Comparison of ENCODE assay signal across 15 mouse cellular contexts in the genomic region with DNA sequence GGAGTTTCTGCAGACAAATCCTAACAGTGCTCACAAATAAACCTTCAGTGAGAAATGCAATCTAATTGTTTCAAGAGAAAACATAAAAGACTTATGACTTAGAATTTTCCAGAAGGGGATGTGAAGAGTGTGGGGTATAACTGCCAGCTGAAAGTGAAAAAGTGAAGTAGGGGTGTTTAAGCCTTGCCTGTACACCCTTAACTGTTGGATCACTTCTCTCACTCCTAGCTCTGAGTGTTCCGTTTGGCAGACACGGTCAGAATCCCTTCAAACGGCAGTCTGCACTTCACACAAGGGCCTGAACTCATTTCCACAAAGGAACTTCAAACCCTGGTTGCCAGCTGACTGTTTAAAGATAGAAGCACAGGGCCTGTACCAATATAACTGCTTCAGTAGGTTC.
DNase-seq lines count a peak whose midpoint lies in the region; ATAC-seq and TF ChIP-seq lines count a peak whose summit lies in the region.
"Had no signal": no experiment of that assay in that cellular context is flagged by ENCODE, and none has a peak within 500 bp of the region (broad histone marks: within the 10 kb centered on the region; RNA-seq: fewer than 3 reads in every experiment).

No protein-coding gene starts in this region.

- peak overlapping the region; percentile 71 for H3K27ac ChIP-seq in kidney, adult 2 months (ENCODE audit: insufficient read depth, low read depth, low read length)
- no peak overlapping the region for H3K27ac ChIP-seq in lung, postnatal 0 days (ENCODE audit: low read length)
- H3K27ac ChIP-seq: forebrain, embryonic 12.5 days; liver, embryonic 13.5 days had no signal

- H3K36me3 ChIP-seq in kidney, adult 2 months (ENCODE audit: control insufficient read depth, insufficient read depth, low read length): no peaks in the 10 kb centered on the region
- no peaks in the 10 kb centered on the region for H3K36me3 ChIP-seq in lung, postnatal 0 days (ENCODE audit: insufficient read depth, low read length)
- H3K36me3 ChIP-seq: forebrain, embryonic 12.5 days; liver, embryonic 13.5 days had no signal

- TF ChIP-seq POLR2A in kidney, adult 2 months (IDR thresholded peaks at IDR 0.05; ENCODE audit: low read depth, low read length): no peak

- ATAC-seq in lung, postnatal 0 days: peak; percentile 40
- ATAC-seq in megakaryocyte progenitor cell, adult 5-6 weeks (replicated peaks; ENCODE audit: poor library complexity): peak; percentile 50; the same call in 1 of the 2 replicates
- ATAC-seq: hindbrain, embryonic 16.5 days had no signal

- H3K9ac ChIP-seq in lung, postnatal 0 days (replicated peaks; ENCODE audit: low read depth): no peak overlapping the region
- H3K9ac ChIP-seq: forebrain, embryonic 12.5 days; liver, embryonic 13.5 days had no signal

- H3K4me3 ChIP-seq in kidney, adult 2 months (ENCODE audit: insufficient read depth, low read depth, low read length): no peak overlapping the region
- no peak overlapping the region for H3K4me3 ChIP-seq in lung, postnatal 0 days (ENCODE audit: low read depth, low read length)
- H3K4me3 ChIP-seq: forebrain, embryonic 12.5 days; liver, embryonic 13.5 days had no signal

- 30% methylated on average over 3 of the region's 3 CpGs for WGBS in kidney, adult 2 months
- 16% methylated on average over 3 of the region's 3 CpGs for WGBS in lung, postnatal 0 days

- H3K4me2 ChIP-seq in lung, postnatal 0 days (replicated peaks; ENCODE audit: low read depth, low read length): no peak overlapping the region
- H3K4me2 ChIP-seq: forebrain, embryonic 12.5 days; liver, embryonic 13.5 days had no signal

- TF ChIP-seq CTCF in kidney, adult 2 months (conservative IDR thresholded peaks at IDR 0.05; ENCODE audit: insufficient read depth, insufficient read length, low read depth, low read length): no peak
- no peak for TF ChIP-seq CTCF in lung, postnatal 0 days (IDR thresholded peaks at IDR 0.05)

- H3K4me1 ChIP-seq in kidney, adult 2 months (ENCODE audit: control insufficient read depth, insufficient read depth, low read length): peaks cover 5% of the 10 kb centered on the region
- no peaks in the 10 kb centered on the region for H3K4me1 ChIP-seq in lung, postnatal 0 days (ENCODE audit: insufficient read depth, low read depth, low read length)

- TF ChIP-seq EP300 in lung, postnatal 0 days (IDR thresholded peaks at IDR 0.05): no peak

- DNase-seq in heart, adult 11 months: peak; percentile 81
- no peak for DNase-seq in heart, adult 9 months (ENCODE audit: low spot score in 2 of 2)
- DNase-seq in kidney, adult 2 months: peak; percentile 5
- DNase-seq in kidney, adult 11 months: no peak
- no peak for DNase-seq in lung, postnatal 0 days (ENCODE audit: low spot score)
- no peak for DNase-seq in lung, postnatal 4 days
- no peak for DNase-seq in thymus, postnatal 4 days
- DNase-seq: adrenal gland, postnatal 25 days; cerebellum, adult 9-11 months; embryo, embryonic 11 days; liver, embryonic 13.5 days; right cerebral cortex, postnatal 14 days had no signal

- H3K9me3 ChIP-seq in lung, postnatal 0 days (ENCODE audit: low read length): no peaks in the 10 kb centered on the region
- H3K9me3 ChIP-seq: forebrain, embryonic 12.5 days; liver, embryonic 13.5 days had no signal

- H3K27me3 ChIP-seq in kidney, adult 2 months (replicated peaks; ENCODE audit: control insufficient read depth, insufficient read depth, low read length): no peaks in the 10 kb centered on the region
- H3K27me3 ChIP-seq in lung, postnatal 0 days (replicated peaks; ENCODE audit: insufficient read depth, low read length): no peaks in the 10 kb centered on the region
- H3K27me3 ChIP-seq: forebrain, embryonic 12.5 days; liver, embryonic 13.5 days had no signal

Comparison
In these comparisons a context has a peak if more than half of its experiments do, and no peak if none do; other contexts are left out.
1. DNase-seq: peak in heart, adult 11 months (single experiment) and kidney, adult 2 months (single experiment); none in heart, adult 9 months (0 of 2), kidney, adult 11 months (single experiment), lung, postnatal 0 days (single experiment), lung, postnatal 4 days (0 of 2) and thymus, postnatal 4 days (single experiment).